Mouse (Mus musculus) skeletal muscle tissue, postnatal 0 days (tissue): ENCODE data around the gene Vhl. TPM values are rescaled to one million over a fixed set of nuclear protein-coding genes. Genes with fewer than 3 reads are reported as not detected.

Experiments
- polyA plus RNA-seq: library from polyadenylated mRNA; unstranded; fragments of >200 nt; fragmentation: Nextera tagmentation; extraction: Ambion mirVana; gene quantifications from 2 replicates; pipeline ENCODE4 v1.2.1, GENCODE M21; 2015

Vhl gene
- polyA plus RNA-seq = 14.9 and 16.5 TPM in 2 replicates

DNA sequence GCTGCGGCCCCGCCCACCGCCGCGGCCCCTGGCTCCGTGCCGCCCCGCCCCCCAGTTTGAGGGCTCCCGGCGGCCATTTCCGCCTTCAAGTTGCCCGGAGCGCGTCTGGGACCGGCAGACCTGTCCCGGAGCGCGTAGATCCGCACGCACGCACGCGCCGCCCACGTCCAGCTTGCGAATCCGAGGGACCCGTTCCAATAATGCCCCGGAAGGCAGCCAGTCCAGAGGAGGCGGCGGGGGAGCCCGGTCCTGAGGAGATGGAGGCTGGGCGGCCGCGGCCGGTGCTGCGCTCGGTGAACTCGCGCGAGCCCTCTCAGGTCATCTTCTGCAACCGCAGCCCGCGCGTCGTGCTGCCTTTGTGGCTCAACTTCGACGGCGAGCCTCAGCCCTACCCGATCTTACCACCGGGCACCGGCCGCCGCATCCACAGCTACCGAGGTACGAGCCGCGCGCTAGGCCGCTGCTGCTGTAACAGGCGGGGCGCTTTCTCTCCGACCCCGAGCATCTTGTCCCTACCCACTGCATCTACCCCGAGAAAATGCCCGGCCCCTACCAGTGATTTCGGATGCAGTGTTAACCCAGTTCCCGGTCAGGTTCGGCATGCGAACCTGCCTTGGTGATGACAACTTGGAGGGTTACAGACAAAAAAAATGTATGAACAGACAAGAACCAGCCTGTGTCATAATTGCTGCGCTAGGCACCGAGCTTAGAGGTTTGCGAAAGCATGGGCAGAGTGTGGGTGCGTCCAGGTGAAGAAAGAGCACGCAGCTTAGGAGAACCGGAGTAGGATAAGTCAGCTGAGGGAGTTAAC is at the start of gene Vhl:
Gene Vhl, plus strand, starts transcription at position 19 of the 811 bp plus-strand sequence.

GRCm38 (mm10) chr6:113600543-113601139 is 23.1 kb upstream of the Vhl start, which contains the start of gene Fancd2os:
Gene Fancd2os (minus strand): TSS chr6:113600715.

GRCm38 (mm10) chr6:113604432-113605223 is 19.1 kb upstream of the Vhl start, which contains the start of gene Brk1:
Gene Brk1 (plus strand): TSS chr6:113604772.

DNA sequence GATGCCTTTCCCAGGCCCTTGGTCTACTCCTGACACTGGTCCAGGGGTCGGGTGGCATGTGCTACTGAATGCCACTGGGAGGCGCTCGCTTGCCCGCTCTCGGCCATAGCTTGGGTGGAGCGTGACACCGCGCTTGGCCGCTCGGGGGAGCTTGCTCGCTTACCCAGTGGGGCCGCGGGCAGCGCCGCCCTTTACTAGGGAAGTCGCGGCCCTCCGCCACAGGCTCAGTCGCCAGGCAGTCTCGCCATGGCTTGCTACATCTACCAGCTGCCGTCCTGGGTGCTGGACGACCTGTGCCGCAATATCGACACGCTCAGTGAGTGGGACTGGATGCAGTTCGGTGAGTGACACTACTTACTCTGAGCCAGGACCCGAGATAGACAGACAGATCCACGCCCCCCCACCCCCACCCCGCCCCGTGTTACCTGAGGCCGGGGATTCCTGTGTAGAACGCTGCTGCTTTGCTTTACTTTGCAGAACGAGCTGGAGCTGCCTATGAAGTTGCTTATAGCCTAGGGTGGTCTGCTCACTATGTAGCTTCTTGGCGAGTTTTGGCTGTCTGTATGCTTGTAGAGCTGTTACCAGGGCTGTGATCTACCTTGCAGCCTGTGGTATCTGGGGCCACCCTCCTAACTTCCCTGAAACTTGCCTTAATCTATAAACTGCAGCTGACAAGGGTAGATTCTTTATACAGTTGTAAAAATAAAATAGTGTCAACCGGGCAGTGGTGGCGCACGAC is 14.7 kb downstream of the Vhl start, which contains the start of gene Irak2:
Gene Irak2, plus strand, starts transcription at position 166 of the 739 bp plus-strand sequence.

Other genes with a start within 250 kb of the Vhl start
- gene Tada3, start 246.1 kb upstream of the Vhl start, polyA plus RNA-seq = 32.0 and 32.4 TPM in 2 replicates
- 179 and 222 TPM in 2 replicates for gene Arpc4, start 245.8 kb upstream of the Vhl start, polyA plus RNA-seq
- gene Ttll3, start 234.7 kb upstream of the Vhl start, polyA plus RNA-seq = 1.4 and 2.5 TPM in 2 replicates
- gene Rpusd3, start 204.6 kb upstream of the Vhl start, polyA plus RNA-seq = 21.7 and 28.6 TPM in 2 replicates
- 8.3 and 223 TPM in 2 replicates for gene Cidec, start 188.2 kb upstream of the Vhl start, polyA plus RNA-seq
- gene Jagn1, start 181.4 kb upstream of the Vhl start, polyA plus RNA-seq = 63.9 and 64.1 TPM in 2 replicates
- 1.9 and 2.3 TPM in 2 replicates for gene Il17re, start 165.5 kb upstream of the Vhl start, polyA plus RNA-seq
- 12.8 and 17.1 TPM in 2 replicates for gene Il17rc, start 152.5 kb upstream of the Vhl start, polyA plus RNA-seq
- 25.2 and 33.4 TPM in 2 replicates for gene Creld1, start 140.7 kb upstream of the Vhl start, polyA plus RNA-seq
- gene Prrt3, start 122.0 kb upstream of the Vhl start, polyA plus RNA-seq = 0.41 and 0.55 TPM in 2 replicates
- 61.7 and 73.1 TPM in 2 replicates for gene Emc3, start 92.3 kb upstream of the Vhl start, polyA plus RNA-seq
- gene Fancd2, start 92.3 kb upstream of the Vhl start, polyA plus RNA-seq = 1.5 and 1.7 TPM in 2 replicates
- not detected in 2 replicates for gene Fancd2os, start 23.2 kb upstream of the Vhl start, polyA plus RNA-seq
- 143 and 159 TPM in 2 replicates for gene Brk1, start 19.2 kb upstream of the Vhl start, polyA plus RNA-seq
- 5.6 and 5.9 TPM in 2 replicates for gene Irak2, start 14.5 kb downstream of the Vhl start, polyA plus RNA-seq
- gene Tatdn2, start 73.1 kb downstream of the Vhl start, polyA plus RNA-seq = 0.47 and 0.89 TPM in 2 replicates
- gene Ghrl, start 95.9 kb downstream of the Vhl start, polyA plus RNA-seq = 0.27 and 0.30 TPM in 2 replicates
- 120 and 147 TPM in 2 replicates for gene Sec13, start 116.8 kb downstream of the Vhl start, polyA plus RNA-seq